9 mouse cellular contexts compared by ENCODE assay signal in genomic region chr12:71147641-71148040, GRCm38 (mm10). TPM values are rescaled to one million over a fixed set of nuclear protein-coding genes. Genes with fewer than 3 reads are reported as not detected.
DNase-seq lines count a peak whose midpoint lies in the region; ATAC-seq and TF ChIP-seq lines count a peak whose summit lies in the region.
"Had no signal": no experiment of that assay in that cellular context is flagged by ENCODE, and none has a peak within 500 bp of the region (broad histone marks: within the 10 kb centered on the region; RNA-seq: fewer than 3 reads in every experiment).

No protein-coding gene starts in this region.

- peaks cover 52% of the 10 kb centered on the region for H3K36me3 ChIP-seq in hindbrain, postnatal 0 days (ENCODE audit: insufficient read depth, low read length)
- H3K36me3 ChIP-seq in stomach, postnatal 0 days (ENCODE audit: control insufficient read depth, insufficient read depth, low read length): peaks cover 20% of the 10 kb centered on the region

- no peak overlapping the region for H3K4me2 ChIP-seq in hindbrain, postnatal 0 days (ENCODE audit: low read depth, low read length)
- H3K4me2 ChIP-seq in stomach, postnatal 0 days (replicated peaks; ENCODE audit: low read depth): no peak overlapping the region

- no peak overlapping the region for H3K9ac ChIP-seq in hindbrain, postnatal 0 days (replicated peaks; ENCODE audit: low read length)
- no peak overlapping the region for H3K9ac ChIP-seq in stomach, postnatal 0 days (ENCODE audit: low read length)

- no peak for TF ChIP-seq EP300 in stomach, postnatal 0 days (optimal IDR thresholded peaks at IDR 0.05)

- H3K9me3 ChIP-seq in hindbrain, postnatal 0 days (ENCODE audit: low read length): no peaks in the 10 kb centered on the region
- H3K9me3 ChIP-seq in stomach, postnatal 0 days (ENCODE audit: control insufficient read depth, low read length): no peaks in the 10 kb centered on the region

- H3K27me3 ChIP-seq in hindbrain, postnatal 0 days (ENCODE audit: insufficient read depth, low read length): no peaks in the 10 kb centered on the region
- no peaks in the 10 kb centered on the region for H3K27me3 ChIP-seq in stomach, postnatal 0 days (ENCODE audit: control insufficient read depth, insufficient read depth, low read length)

- H3K4me3 ChIP-seq in hindbrain, postnatal 0 days (ENCODE audit: low read length): no peak overlapping the region
- H3K4me3 ChIP-seq in stomach, postnatal 0 days (ENCODE audit: low read depth, low read length): no peak overlapping the region

- H3K4me1 ChIP-seq in hindbrain, postnatal 0 days (ENCODE audit: insufficient read depth, low read length): no peaks in the 10 kb centered on the region
- no peaks in the 10 kb centered on the region for H3K4me1 ChIP-seq in stomach, postnatal 0 days (replicated peaks; ENCODE audit: control insufficient read depth, insufficient read depth)

- ATAC-seq in hindbrain, postnatal 0 days: no peak
- no peak for ATAC-seq in stomach, postnatal 0 days (ENCODE audit: low FRiP score, low TSS enrichment)

- intact Hi-C loops in gastrocnemius, postnatal 36 days (cut with DNase I): no loop called here

- DNase-seq in gastrocnemius, adult 18-20 months (ENCODE audit: low spot score): peak; percentile 26
- no peak for DNase-seq in gastrocnemius, postnatal 36 days
- DNase-seq in ovary, postnatal 36 days (ENCODE audit: low spot score): peak; percentile 24
- no peak for DNase-seq in ovary, adult 18-20 months (ENCODE audit: low spot score)
- DNase-seq in c-Kit-positive CD71-positive TER-119-positive erythroid progenitor cells, embryonic 14.5 days (ENCODE audit: low spot score): peak; percentile 49
- DNase-seq in hindbrain, postnatal 0 days (ENCODE audit: low spot score): peak; percentile 66
- DNase-seq in lung, postnatal 10 days: peak; percentile 60
- peak; percentile 45 for DNase-seq in stomach, postnatal 0 days (ENCODE audit: low spot score)

- H3K27ac ChIP-seq in hindbrain, postnatal 0 days: no peak overlapping the region
- no peak overlapping the region for H3K27ac ChIP-seq in stomach, postnatal 0 days (replicated peaks)

- 88% methylated on average over 3 of the region's 3 CpGs for WGBS in hindbrain, postnatal 0 days
- 84% methylated on average over 3 of the region's 3 CpGs for WGBS in stomach, postnatal 0 days

- peak; percentile 73 for TF ChIP-seq CTCF in hindbrain, postnatal 0 days (IDR thresholded peaks at IDR 0.05; ENCODE audit: low read depth)
- peak; percentile 76 for TF ChIP-seq CTCF in stomach, postnatal 0 days (IDR thresholded peaks at IDR 0.05; ENCODE audit: low read depth)

RNA-seq across cellular contexts. Expression of gene 2700049A03Rik, which starts 11.0 kb away (rescaled TPM):
- total RNA-seq in gastrocnemius, adult 18-20 months (2021): 1 to 10 TPM; 3.5 to 4.5 TPM
- total RNA-seq in gastrocnemius, postnatal 36 days (2021): 1 to 10 TPM; 3.1 to 3.5 TPM
- 7.2 and 7.8 TPM in 2 replicates for total RNA-seq in hindbrain, postnatal 0 days (2014; rRNA removed)
- polyA plus RNA-seq in hindbrain, postnatal 0 days (2015; fragmentation: Nextera tagmentation; extraction: Ambion mirVana): 7.4 and 7.5 TPM in 2 replicates
- polyA plus RNA-seq in stomach, postnatal 0 days (2015; fragmentation: Nextera tagmentation; extraction: Ambion mirVana): 3.8 and 4.3 TPM in 2 replicates

RNA-seq across cellular contexts. Expression of gene Timm9, which starts 11.2 kb away (rescaled TPM):
- total RNA-seq in gastrocnemius, adult 18-20 months (2021): 10 to 100 TPM; 22.4 to 28.5 TPM
- total RNA-seq in gastrocnemius, postnatal 36 days (2021): 10 to 100 TPM; 21.0 to 26.9 TPM
- total RNA-seq in hindbrain, postnatal 0 days (2014; rRNA removed): 46.2 and 58.0 TPM in 2 replicates
- polyA plus RNA-seq in hindbrain, postnatal 0 days (2015; fragmentation: Nextera tagmentation; extraction: Ambion mirVana): 147 TPM in 2 replicates
- 55.7 and 60.9 TPM in 2 replicates for polyA plus RNA-seq in stomach, postnatal 0 days (2015; fragmentation: Nextera tagmentation; extraction: Ambion mirVana)

RNA-seq across cellular contexts. Expression of gene Tomm20l, which starts 36.4 kb away (rescaled TPM):
- not detected for total RNA-seq in gastrocnemius, adult 18-20 months (2021)
- not detected for total RNA-seq in gastrocnemius, postnatal 36 days (2021)
- total RNA-seq in hindbrain, postnatal 0 days (2014; rRNA removed): not detected in 2 replicates
- polyA plus RNA-seq in hindbrain, postnatal 0 days (2015; fragmentation: Nextera tagmentation; extraction: Ambion mirVana): 0.29 TPM in 1 of 2 replicates, not detected in the other
- not detected in 2 replicates for polyA plus RNA-seq in stomach, postnatal 0 days (2015; fragmentation: Nextera tagmentation; extraction: Ambion mirVana)
- polyA plus RNA-seq: heart, embryonic 16.5 days had no signal

Comparison
In these comparisons a context has a peak if more than half of its experiments do, and no peak if none do; other contexts are left out.
1. DNase-seq: peak in gastrocnemius, adult 18-20 months (single experiment), ovary, postnatal 36 days (single experiment), c-Kit-positive CD71-positive TER-119-positive erythroid progenitor cells, embryonic 14.5 days (single experiment), hindbrain, postnatal 0 days (single experiment), lung, postnatal 10 days (single experiment) and stomach, postnatal 0 days (single experiment); none in gastrocnemius, postnatal 36 days (0 of 2) and ovary, adult 18-20 months (single experiment).